Mouse (Mus musculus) limb, embryonic 14.5 days (tissue): Measurements from ENCODE around the gene Higd1a. TPM values are rescaled to one million over a fixed set of nuclear protein-coding genes. Genes with fewer than 3 reads are reported as not detected.

Experiments
- ATAC-seq: fragments of 200-750 bp; cut with Nextera tagmentation; 2 replicates; pipeline ENCODE4 v1.8.0; 2017; ENCODE audit warnings: low read depth, moderate number of reproducible peaks, moderate TSS enrichment; ENCODE audit not compliant: low FRiP score
- DNase-seq: peaks from one replicate; pipeline ENCODE4 v3.0.0-alpha.2; 2015; ENCODE audit warnings: low spot score
- H3K27ac ChIP-seq: fragments of 300-500 bp; sonication (generic); replicated peaks from 2 replicates; pipeline ENCODE4 v1.5.1; 2014; ENCODE audit warnings: low read depth, mild to moderate bottlenecking, low read length, moderate library complexity, mixed read lengths
- H3K27me3 ChIP-seq: fragments of 300-500 bp; sonication (generic); 2 replicates; pipeline ENCODE4 v1.6.1; 2014; ENCODE audit warnings: low read length, mixed read lengths; ENCODE audit not compliant: control insufficient read depth, insufficient read depth
- H3K36me3 ChIP-seq: fragments of 300-500 bp; sonication (generic); 2 replicates; pipeline ENCODE4 v1.6.1; 2014; ENCODE audit warnings: mild to moderate bottlenecking, low read length, moderate library complexity, mixed read lengths; ENCODE audit not compliant: control insufficient read depth, insufficient read depth
- H3K4me1 ChIP-seq: fragments of 300-500 bp; sonication (generic); 2 replicates; pipeline ENCODE4 v1.6.1; 2014; ENCODE audit warnings: antibody characterized with exemption, low read length, mixed read lengths; ENCODE audit not compliant: control insufficient read depth, insufficient read depth
- H3K4me2 ChIP-seq: fragments of 300-500 bp; sonication (generic); replicated peaks from 2 replicates; pipeline ENCODE4 v1.6.1; 2014; ENCODE audit warnings: low read depth, mild to moderate bottlenecking, low read length, moderate library complexity; ENCODE audit not compliant: severe bottlenecking
- H3K4me3 ChIP-seq: fragments of 300-500 bp; sonication (generic); replicated peaks from 2 replicates; pipeline ENCODE4 v1.5.1; 2014; ENCODE audit warnings: low read length
- H3K9ac ChIP-seq: fragments of 300-500 bp; sonication (generic); 2 replicates; pipeline ENCODE4 v1.6.1; 2014; ENCODE audit warnings: mild to moderate bottlenecking, low read depth, low read length, moderate library complexity; ENCODE audit not compliant: severe bottlenecking
- H3K9me3 ChIP-seq: fragments of 300-500 bp; sonication (generic); 2 replicates; pipeline ENCODE4 v1.6.1; 2016; ENCODE audit warnings: low read length; ENCODE audit not compliant: control insufficient read depth
- POLR2A ChIP-seq: fragments of 200-500 bp; IDR thresholded peaks from 2 replicates; pipeline ENCODE4 v1.8.0; 2012; ENCODE audit warnings: inconsistent platforms, mild to moderate bottlenecking, moderate library complexity, borderline replicate concordance; ENCODE audit not compliant: insufficient read depth, insufficient read length; ENCODE audit errors: extremely low read depth
- WGBS: fragments of 180-500 bp; shearing (Covaris S2); extraction: QIAGEN DNeasy Blood & Tissue Kit; methylation state at CpG from one replicate; pipeline ENCODE4 v1.1.7; 2014; 5-methylcytosine and 5-hydroxymethylcytosine counted together
- polyA plus RNA-seq, 2 experiments: library from polyadenylated mRNA; depleted of rRNA in 1 of 2; stranded (reverse) in 1 of 2; unstranded in 1 of 2; fragments of >200 nt; fragmentation: Nextera tagmentation in 1 of 2; extraction: Ambion mirVana in 1 of 2; gene quantifications; 2 replicates each; pipeline versions ENCODE4 v1.2.1 to v1.2.3; 2012 to 2014

Gene Higd1a
- polyA plus RNA-seq, 2 experiments, result 71.0 to 235 TPM

DNA sequence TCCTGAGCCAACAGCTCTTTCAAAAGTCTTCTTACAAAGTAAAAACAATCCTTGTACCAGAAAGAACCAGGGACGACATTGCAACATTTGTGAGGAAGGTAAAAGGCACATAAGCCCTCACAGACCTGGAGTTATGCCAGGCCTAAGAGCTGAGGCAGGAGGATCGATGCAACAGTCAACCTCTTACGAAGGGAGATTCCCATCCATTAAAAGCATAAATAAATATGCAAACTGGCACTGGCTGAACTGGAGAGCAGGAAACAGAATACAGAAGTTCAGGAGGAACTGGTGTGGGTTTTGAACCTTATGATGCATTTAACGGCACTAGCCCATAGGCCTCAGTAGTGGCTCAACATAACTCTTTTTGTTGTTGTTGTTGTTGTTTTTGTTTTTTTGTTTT is 46.2 kb upstream of the Higd1a start:
- 81% methylated on average over 4 of the region's 4 CpGs for WGBS
- Histone ChIP-seq H3K9ac (no peak overlapping the region), H3K4me1 (no peaks in the 10 kb centered on the region), H3K27ac (no peak overlapping the region), H3K9me3 (no peaks in the 10 kb centered on the region), H3K4me3 (no peak overlapping the region), H3K4me2 (no peak overlapping the region), H3K27me3 (no peaks in the 10 kb centered on the region), H3K36me3 (no peaks in the 10 kb centered on the region)
- no peak for TF ChIP-seq POLR2A
- no peak for ATAC-seq
- no peak for DNase-seq

GRCm38 (mm10) chr9:121903476-121904305 is 45.5 kb upstream of the Higd1a start:
- no peak overlapping the region for H3K4me2 ChIP-seq
- no peak overlapping the region for H3K4me3 ChIP-seq
- no peaks in the 10 kb centered on the region for H3K36me3 ChIP-seq
- no peaks in the 10 kb centered on the region for H3K9me3 ChIP-seq
- H3K27ac ChIP-seq, result no peak overlapping the region
- H3K4me1 ChIP-seq, result no peaks in the 10 kb centered on the region
- WGBS, result 72% methylated on average over 8 of the region's 8 CpGs
- ATAC-seq (no peak), DNase-seq (no peak)
- no peaks in the 10 kb centered on the region for H3K27me3 ChIP-seq
- no peak for TF ChIP-seq POLR2A
- no peak overlapping the region for H3K9ac ChIP-seq

DNA sequence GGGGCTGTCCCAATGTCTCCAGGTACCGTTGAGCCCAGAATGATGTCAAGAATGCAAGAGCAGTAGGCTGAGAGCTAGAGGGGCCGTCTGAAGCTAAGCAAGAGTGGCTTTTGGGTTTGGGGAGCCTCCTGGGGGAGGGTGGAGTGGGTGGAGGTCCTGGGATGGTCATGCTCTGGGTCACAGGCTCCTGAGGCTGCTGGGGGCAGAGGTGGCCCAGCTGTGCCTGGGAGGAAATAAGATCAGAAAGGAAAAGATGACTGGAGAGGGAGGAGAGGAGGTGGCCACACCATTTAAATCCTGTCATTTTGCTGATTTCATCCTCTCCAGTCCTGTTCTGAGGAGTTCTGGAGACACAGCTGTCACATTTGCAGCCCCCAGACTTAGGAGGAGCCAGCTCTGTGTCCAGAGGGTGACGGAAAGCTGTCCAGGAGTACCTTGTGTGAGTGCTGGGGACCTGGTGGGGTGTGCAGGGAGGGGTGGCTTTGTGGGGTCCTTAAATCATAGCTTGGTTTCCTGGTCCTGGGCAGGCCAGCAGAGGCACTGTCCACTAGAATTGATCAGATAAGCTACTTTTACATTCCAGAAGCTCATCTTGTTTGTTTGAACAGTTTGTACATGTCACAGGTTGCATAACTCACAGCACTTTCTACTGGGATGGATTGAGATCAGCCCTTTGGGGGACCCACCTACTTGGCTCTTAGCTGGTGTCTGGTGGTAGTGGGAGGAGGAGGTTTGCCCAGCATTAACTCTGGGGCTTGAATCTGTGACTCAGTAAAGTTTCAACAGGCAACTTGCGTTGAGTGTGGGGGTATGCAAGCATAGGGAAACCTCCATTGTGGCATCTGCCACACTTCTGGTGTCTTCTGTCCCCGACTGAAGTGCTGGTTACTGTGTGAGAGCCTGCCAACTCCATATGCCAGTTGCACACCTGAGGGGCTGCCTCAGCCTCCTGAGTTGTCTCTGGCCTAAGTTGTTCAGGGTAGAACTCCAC is 43.8 kb upstream of the Higd1a start:
- no peak for TF ChIP-seq POLR2A
- H3K9ac ChIP-seq, result no peak overlapping the region
- WGBS, result 71% methylated on average over 5 of the region's 5 CpGs
- no peak overlapping the region for H3K4me2 ChIP-seq
- H3K4me3 ChIP-seq, result no peak overlapping the region
- no peaks in the 10 kb centered on the region for H3K9me3 ChIP-seq
- no peaks in the 10 kb centered on the region for H3K27me3 ChIP-seq
- ATAC-seq, result no peak
- H3K27ac ChIP-seq, result no peak overlapping the region
- H3K4me1 ChIP-seq, result no peaks in the 10 kb centered on the region
- DNase-seq, result no peak
- no peaks in the 10 kb centered on the region for H3K36me3 ChIP-seq

- ATAC-seq, result no peak
- Histone ChIP-seq H3K27me3 (no peaks in the 10 kb centered on the region), H3K4me1 (no peaks in the 10 kb centered on the region), H3K9me3 (no peaks in the 10 kb centered on the region), H3K9ac (no peak overlapping the region), H3K27ac (no peak overlapping the region), H3K36me3 (no peaks in the 10 kb centered on the region), H3K4me2 (no peak overlapping the region), H3K4me3 (no peak overlapping the region)
- WGBS, result 75% methylated on average over 4 of the region's 5 CpGs
- DNase-seq, result no peak
- TF ChIP-seq POLR2A, result no peak
Observed at GRCm38 (mm10) chr9:121900282-121900855, 42.2 kb upstream of the Higd1a start.

- ATAC-seq, result no peak
- no peak for TF ChIP-seq POLR2A
- no peak overlapping the region for H3K4me2 ChIP-seq
- DNase-seq, result no peak
- no peaks in the 10 kb centered on the region for H3K36me3 ChIP-seq
- H3K4me3 ChIP-seq, result no peak overlapping the region
- WGBS, result 68% methylated on average over 6 of the region's 6 CpGs
- no peak overlapping the region for H3K27ac ChIP-seq
- H3K4me1 ChIP-seq, result no peaks in the 10 kb centered on the region
- H3K9ac ChIP-seq, result no peak overlapping the region
- H3K9me3 ChIP-seq, result no peaks in the 10 kb centered on the region
- no peaks in the 10 kb centered on the region for H3K27me3 ChIP-seq
Observed at GRCm38 (mm10) chr9:121899306-121899705, 41.1 kb upstream of the Higd1a start.
